Mouse (Mus musculus): ENCODE measurements around the gene AI467606.
"Not testable (repeated sequence)": the region's sequence is repeated elsewhere in the genome, so short reads cannot be mapped to it uniquely, and the experiment has no call there.

AI467606 gene

DNA sequence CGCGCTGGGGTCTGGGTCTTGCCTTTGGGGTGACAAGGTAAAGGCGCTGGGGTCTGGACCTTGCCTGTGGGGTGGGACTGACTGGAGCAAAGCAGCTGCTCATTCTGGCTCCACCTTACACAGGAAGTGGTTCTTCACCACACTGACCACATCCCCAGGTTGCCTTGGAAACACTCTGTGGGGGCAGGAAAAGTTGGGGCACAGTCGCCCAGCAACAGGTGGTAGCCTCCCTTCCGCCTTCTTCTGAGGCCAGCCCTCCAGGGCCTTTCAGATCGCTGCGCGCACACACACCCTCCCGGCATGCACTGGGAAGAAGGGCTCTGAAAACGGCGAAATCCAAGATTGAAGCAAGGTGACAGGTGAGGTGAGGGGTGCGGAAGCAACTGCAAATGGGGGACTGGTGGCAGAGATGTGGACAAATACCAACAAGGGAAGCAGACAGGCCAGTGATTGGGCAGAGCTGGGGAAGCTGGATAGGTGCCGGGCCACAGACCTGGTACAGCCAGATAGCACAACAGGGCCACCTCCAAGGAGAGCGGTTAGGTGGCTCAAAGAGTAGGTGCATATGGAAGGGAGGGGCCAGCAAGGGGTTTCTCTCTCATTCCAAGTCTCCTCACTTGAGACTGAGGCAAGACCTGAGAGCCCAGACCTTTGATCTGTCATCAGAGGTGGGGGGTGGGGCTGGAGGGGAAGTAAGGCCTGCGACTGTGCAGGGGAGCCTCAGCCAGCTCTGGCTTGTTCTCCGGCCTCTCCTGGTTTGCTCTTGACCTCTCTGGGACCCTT is at the start of gene AI467606:
Gene AI467606 (plus strand): TSS at position 246 of the 783 bp plus-strand sequence.
- in situ Hi-C loops (cut with MboI, MseI) = no loop called here

DNA sequence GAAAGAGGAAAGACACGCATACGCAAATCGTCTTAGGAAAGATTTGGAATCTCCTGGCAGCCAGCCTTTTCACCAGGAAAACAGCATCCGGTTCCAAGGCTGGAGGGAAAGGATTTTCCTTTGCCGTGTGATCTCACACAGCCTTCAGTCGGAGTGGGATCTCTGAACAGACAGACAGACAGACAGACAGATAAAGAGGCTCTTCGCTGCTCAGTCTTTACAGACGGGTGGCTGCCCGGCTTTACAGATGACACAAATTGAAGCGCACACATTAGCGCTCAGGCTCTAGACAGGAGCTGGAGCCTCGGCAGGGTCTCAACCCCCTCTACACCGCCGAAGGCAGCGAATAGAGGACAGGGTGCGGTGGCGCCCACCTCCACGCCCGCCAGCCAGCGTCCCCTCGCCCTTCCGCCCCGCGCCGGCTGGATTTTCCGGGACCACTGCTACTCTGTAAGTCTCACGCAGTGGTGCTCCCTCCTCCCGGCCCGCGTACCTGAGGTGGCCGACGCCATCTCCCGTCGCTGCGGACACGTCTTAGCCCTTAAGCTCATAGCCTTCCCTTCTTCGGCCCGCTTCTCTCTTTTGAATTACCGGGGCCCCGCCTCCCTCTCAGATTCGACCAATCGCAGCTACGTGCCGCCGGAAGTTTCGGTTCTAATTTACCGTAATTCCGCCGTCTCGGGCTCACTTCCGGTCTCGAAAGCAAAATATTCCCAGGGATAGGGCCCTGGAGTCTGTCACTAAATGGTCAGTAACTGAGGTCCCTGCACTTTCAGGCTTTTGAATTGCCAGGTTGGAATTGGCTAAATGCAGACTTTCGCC is 49.1 kb upstream of the AI467606 start, which contains the start of gene Kif22:
Gene Kif22 (minus strand): TSS at position 621 of the 822 bp plus-strand sequence.
- in situ Hi-C loops (cut with MboI, MseI) = no loop called here

DNA sequence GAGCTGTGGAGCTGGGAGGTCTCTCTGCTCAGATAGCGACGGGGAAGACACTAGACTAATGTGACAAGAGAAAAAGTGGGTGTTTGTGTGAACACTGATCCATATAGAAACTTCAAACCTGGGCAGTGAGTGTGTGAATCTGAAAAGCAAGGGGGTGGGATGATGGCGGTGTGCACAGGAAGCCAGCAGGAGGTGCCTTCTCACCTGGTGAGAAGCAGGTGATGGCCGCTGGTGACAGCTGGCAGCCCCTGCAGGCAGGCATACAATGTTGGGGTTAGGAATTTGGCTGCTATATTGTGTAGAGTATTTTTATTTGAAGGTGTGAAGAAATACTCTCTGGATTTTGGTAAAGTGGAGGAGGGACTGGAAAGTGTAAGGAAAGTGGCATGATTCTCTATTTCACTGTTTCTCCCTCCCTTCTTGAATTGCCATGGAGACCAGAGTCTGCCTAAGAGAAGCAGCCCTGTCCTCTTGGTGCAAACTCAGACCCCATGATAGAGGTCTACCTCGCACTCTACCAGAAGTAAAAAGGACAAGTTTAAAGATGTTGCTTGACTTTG is 36.1 kb upstream of the AI467606 start:
- in situ Hi-C loops (cut with MboI, MseI) = no loop called here

DNA sequence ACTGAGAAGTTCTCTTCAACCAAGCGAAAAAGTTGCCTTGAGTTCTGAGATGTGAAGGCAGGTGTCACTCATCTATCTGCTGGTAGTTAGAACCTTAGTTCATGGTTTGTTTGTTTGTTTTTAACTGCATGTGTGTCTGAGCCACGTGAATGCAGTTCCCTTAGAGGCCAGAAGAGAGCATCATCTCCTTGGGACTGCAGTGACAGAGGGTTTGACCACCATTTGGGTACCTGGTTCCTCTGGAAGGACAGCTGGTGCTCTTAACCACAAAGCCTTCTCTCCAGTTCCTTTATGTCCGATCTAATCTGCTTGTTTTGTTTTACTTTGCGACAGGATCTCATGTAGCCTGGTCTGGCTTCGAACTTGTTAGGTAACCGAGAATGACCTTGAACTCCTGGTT is 25.6 kb upstream of the AI467606 start:
- in situ Hi-C loops (cut with MboI, MseI) = loop anchor here (5.0 kb wide), 1 partner anchor 42 kb away; no protein-coding TSS in a partner anchor

DNA sequence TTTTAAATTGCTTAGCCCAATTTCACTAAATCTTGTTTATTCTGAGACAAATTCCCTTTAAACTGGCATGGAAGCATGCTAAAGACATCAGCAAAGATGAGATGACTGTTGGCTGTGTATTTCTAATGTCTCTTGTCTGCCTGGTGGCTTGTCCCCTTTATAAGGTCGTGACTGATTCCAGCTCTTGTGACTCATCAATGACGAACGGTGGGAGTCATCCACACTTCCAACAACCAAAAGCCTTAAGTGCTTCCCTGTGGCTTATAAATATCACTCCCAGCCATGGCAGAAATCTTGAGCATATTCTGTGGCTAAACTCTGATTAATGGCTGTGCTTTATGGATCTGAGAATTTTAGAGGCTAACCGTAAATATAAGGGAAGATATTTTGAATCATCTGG is 24.8 kb upstream of the AI467606 start:
- in situ Hi-C loops (cut with MboI, MseI) = loop anchor here (5.0 kb wide), 1 partner anchor 41 kb away; no protein-coding TSS in a partner anchor

DNA sequence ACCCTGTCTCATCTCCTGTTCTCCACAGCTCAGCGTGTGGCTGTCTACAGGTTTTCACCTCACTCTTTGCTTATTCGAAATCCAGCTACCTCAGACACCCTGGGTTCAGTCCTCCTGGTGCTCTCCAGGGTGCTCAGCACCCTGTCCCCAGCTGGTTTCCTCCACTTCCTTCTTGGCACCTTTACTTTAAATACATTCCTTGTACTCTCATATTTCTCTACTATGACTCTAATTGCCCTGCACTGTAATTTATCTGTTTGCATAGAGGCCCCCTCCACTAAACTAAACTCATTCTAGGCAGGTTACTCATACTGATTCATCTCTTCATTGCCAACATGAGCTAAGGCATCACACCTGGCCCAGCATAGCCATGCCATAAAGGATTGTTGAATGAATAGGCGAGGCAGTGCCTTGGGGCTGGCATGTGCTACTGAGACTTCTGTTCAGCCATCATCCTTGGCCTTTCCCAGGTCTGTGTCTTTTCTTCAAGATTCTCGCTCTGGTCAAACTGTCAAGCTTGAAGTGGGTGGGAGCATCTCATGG is 20.2 kb upstream of the AI467606 start:
- in situ Hi-C loops (cut with MboI, MseI) = no loop called here

DNA sequence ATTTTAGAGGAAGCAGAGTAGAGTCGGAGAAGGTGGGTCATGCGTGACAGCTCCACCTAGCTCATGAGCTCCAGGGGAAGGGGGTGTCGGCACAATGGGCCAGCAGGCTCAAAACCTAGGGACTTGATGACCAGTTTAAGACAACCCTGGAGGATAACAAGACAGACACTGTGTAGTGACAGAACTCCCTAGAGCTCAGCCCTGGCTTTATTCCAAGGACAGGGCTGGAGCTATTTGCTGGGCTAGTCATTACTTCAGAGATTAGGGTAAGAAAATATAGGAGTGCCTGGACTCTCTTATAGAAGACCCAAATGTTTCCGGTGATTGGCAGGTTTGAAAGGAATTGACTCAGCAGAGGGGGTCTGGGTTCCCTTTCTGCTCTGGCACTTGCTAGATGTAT is 17.9 kb upstream of the AI467606 start:
- in situ Hi-C loops (cut with MboI, MseI) = no loop called here

DNA sequence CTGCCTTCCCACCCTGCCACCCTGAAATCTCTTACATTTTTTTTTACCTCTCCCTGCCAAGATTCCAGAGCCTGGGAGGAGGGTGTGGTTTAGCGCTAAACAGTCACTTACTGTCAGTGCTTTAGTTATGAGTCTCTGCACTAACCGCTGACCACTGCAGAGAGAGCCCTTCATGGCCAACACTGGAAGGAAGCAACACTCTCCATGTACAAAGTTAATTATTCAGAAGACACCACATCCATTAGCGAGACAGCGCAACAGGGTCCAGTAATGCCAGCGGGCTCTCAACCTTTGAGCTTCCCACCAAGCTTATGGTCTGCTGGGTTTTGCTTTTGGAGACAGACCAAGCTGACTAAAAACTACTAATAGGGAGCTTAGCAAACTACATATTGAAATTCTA is 15.0 kb upstream of the AI467606 start:
- in situ Hi-C loops (cut with MboI, MseI) = no loop called here

DNA sequence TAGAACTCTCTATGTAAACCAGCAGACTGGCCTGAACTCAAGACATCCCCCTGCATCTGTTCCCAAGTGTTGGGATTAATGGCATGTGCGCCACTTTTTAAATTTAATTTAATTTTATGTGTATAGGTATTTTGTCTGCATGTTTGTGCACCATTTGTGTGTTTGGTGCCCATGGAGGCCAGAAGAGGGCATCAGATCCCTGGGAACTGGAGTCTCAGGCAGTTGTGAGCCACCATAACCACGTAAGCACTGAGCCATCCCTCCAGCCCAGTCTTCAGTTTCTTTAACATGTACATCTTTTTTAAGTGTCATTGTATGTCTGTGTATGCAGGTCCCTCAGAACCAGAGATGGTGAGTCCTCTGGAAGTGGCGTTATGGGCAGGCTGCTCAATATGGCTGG is 13.5 kb upstream of the AI467606 start:
- in situ Hi-C loops (cut with MboI, MseI) = no loop called here

DNA sequence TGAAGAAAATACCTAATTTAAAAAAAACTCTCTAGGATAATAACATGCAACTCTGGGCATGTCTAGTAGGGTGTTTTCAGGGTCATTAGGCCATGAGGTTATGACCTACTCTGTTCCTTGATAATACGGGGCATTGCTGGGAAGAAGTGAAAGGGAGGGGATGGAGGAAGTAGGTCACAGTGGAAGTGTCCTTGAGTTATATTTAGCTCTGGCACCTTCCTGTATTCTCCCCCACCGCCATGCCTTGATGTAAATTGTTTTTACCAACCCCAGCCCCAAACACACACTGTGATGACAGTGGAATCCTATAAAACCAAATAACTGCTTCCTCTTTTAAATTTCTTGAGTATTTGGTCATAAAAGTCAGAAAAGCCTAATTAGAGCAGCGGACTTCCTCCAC is 11.1 kb upstream of the AI467606 start:
- in situ Hi-C loops (cut with MboI, MseI) = no loop called here

DNA sequence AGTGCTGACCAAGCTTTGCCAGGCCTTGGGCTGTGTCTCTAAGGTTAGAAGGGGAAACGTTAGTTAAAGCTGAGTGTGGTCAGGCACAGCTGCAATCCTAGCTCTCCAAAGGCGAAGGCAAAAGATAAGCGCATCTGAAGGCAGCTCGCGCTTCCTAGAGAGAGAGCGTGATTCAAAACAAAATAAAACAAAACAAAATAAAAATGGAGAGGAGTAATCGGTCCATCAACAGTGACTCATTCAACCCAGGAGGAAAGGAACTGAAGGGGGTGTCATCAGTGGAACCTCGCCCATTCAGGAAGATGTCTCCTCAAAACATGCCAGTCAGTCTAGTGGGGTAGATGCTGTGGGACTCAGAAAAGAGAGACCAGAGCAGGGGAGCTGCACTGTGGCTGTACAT is 8.9 kb upstream of the AI467606 start:
- in situ Hi-C loops (cut with MboI, MseI) = no loop called here

DNA sequence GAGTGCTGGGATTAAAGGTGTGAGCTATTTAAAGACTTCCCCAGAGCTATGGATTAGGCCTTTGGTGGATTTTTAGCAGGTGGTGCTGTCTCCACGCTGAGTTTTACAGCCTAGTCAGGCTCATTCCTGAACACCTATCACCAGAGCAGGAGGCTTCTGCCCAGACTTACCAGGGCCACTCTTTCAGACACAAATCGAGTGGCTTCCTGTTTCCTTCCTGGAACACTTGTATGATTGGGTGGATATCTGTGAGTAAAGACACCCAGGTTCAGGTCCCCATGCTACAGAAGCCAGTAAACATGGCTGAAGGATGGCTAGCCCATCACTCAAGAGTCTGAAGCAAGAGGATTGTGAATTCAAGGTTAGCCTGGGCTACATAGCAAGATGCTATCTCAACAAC is 8.2 kb upstream of the AI467606 start:
- in situ Hi-C loops (cut with MboI, MseI) = no loop called here

DNA sequence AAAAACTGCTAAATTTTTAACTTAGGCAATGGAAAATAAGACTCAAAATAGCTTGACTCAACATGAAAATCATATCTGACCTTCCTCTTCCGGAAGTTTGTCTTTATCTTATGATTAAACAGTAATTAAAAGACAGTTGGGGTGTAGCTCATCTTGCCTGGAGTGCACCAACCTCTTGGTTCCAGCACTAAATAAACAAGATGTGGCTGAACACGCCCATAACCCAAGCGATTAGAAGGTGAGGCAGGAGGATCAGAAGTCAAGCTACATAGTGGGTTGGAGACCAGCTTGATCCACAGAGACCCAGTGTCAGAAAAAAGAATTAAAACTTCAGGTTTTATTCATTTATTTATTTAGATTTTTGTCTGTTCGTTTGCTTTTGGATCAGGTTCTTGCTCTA is 7.5 kb upstream of the AI467606 start:
- in situ Hi-C loops (cut with MboI, MseI) = no loop called here

DNA sequence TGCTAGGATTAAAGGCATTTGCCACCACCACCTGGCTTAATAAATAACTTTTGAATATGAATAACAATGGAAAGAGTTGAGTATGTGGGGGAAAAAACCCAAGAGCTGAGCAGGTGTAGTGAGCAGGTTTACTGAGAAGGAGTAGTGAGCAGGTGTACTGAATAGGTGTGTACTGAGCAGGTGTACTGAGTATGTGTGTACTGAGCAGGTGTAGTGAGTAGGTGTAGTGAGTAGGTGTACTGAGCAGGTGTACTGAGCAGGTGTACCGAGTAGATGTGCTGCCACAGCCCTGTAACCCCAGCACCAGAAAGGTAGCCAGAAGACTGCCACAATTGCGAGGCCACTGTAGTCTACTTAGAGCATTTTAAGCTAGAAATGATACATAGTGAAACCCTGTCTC is 6.4 kb upstream of the AI467606 start:
- in situ Hi-C loops (cut with MboI, MseI) = no loop called here

DNA sequence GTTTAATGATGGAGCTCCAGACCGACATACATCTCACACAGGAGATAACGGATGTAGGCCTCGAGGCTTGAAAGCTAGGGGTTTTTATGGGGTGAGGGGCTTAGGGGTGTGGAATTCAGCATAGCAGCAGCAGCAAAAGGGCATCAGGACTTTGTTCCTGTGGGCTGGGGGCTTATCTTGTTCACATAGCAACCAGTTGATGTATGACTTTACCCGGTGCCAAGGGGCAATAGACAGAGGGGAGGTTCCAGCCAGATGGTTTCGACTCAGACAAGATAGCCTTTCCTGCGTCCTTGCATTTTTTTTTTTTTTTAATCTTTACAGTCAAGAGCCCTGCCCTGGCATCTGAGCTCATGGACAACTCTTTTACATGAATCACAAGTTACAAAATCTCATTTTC is 5.4 kb upstream of the AI467606 start:
- in situ Hi-C loops (cut with MboI, MseI) = not testable (repeated sequence)

DNA sequence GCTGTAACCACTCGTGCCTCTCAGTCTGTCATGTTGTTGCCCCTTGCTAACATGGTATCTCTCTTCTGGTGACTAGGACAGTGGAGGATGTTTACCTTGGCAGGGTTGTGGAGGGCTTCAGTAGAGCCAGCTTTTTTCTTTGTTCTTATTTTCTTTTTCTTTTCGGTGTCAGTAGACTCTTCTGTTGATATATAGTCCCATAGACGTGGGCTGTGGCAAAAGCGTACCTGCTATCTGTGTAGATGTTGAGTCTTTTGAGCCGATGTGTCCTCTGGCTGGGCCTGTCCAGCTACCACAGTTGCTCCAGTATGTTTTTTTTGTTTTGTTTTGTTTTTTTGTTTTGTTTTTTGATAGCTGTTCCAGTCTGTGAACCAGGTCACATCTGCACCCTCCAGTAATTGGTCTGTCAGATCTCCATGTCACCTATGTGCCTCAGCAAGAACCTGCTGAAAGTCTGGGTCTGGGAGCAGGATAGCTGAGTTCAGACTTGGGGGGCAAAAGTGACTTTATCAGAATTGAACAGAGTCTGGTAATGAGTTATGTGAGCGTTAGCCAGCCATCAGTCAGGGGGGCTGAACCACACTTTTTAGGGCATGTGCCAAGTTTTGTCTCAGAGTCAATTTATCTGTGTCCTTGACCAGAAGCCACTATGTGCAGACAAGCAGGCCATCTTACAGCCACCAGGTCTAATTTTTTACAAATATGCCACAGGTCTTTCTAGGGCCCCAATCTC is 3.7 kb upstream of the AI467606 start, which contains the start of gene Zg16:
Gene Zg16 (minus strand): TSS at position 51 of the 733 bp plus-strand sequence.
- in situ Hi-C loops (cut with MboI, MseI) = not testable (repeated sequence)

DNA sequence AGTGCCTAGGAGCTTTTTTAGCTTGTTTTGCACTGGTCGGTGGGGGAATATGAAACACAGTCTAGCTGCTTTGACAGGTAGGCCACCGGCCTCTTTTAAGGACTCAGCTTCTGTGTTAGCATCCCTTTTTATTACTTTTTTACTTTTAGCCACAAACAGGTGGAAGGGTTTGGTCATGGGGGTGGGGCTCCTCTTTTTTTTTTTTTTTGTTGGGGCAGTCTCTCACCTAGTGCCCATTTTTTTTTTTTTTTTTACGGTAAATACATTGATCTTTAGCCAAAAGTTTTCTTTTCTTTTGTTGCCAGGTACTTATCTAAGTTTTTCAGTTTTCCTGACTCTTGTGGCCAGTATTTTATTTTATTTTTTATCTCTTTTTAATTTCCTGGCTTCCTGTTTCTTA is 3.1 kb upstream of the AI467606 start:
- in situ Hi-C loops (cut with MboI, MseI) = no loop called here

DNA sequence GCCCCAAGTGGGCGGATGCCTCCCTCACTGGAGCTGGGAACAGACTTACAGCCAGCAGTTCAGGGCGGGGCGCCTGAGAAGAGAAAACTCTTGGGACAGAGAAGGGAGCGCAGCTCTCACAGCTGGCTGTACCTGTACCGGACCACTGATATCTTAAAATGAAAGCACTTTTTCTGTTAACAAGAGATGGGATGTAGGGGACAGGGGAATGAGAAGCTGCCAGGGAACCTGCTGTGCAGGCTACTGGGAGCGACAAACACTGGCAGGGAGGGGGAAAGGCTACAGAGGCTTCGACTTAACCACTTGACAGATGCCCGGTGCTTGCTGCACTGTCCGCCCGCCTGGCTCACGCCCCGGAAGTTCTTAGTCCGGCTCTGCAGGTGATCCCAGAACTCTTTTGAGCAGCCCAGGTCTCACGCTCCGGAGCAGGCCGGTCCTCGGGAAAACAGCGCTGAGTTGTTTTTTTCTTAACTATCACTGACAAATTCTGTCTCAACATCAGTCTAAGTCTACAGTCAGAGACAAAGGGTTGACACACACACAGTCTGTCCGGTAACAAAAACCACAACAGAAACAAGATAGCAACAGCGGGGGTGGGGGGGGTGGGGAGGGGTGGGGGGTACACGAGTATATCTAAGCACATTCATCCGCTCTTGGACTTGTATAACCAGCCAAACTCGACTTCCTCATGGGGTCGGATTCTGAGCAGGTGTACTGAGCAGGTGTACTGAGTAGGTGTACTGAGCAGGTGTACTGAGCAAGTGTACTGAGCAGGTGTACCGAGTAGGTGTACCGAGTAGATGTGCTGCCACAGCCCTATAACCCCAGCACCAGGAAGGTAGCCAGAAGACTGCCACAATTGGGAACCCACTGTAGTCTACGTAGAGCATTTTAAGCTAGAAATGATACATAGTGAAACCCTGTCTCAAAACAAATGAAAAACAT is 2.0 kb upstream of the AI467606 start:
- in situ Hi-C loops (cut with MboI, MseI) = no loop called here

DNA sequence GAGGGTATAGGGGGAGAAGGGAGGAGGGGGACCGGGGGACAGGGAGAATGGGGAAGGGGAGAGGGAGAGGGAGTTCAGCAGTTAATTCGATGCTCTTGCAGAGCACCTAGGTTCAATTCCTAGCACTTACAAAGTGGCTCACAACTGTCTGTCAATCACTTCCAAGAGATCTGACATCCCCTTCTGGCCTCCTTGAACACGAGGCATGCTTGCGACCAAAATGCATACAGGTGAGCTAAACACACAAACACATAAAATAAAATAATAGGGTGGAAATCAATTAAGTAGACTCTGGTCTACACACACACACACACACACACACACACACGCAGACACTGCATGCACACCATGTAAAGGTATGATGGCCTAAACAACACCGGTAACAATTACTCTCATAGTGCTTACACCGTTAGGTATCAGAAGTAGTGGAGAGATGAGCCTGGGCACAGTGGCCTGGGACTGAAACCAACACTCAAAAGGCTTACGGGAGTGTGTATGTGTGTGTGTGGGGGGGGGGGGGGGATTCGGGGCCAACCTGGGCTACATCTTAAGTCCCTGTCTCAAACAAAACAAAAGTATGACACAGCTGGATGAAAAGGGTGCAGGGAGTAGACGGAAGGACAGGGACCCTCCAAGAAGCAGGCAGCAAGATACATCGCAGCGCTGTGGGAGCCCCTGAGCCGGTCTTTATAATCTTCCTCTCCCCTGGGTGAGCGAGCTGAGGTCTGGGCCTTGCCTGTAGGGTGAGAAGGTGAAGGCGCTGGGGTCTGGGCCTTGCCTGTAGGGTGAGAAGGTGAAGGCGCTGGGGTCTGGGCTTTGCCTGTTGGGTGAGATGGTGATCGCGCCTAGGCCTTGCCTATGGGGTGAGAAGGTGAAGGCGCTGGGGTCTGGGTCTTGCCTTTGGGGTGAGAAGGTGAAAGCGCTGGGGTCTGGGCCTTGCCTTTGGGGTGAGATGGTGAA is 725 bp upstream of the AI467606 start:
- in situ Hi-C loops (cut with MboI, MseI) = no loop called here
